8 mouse cellular contexts compared by ENCODE assay signal in the genomic region with DNA sequence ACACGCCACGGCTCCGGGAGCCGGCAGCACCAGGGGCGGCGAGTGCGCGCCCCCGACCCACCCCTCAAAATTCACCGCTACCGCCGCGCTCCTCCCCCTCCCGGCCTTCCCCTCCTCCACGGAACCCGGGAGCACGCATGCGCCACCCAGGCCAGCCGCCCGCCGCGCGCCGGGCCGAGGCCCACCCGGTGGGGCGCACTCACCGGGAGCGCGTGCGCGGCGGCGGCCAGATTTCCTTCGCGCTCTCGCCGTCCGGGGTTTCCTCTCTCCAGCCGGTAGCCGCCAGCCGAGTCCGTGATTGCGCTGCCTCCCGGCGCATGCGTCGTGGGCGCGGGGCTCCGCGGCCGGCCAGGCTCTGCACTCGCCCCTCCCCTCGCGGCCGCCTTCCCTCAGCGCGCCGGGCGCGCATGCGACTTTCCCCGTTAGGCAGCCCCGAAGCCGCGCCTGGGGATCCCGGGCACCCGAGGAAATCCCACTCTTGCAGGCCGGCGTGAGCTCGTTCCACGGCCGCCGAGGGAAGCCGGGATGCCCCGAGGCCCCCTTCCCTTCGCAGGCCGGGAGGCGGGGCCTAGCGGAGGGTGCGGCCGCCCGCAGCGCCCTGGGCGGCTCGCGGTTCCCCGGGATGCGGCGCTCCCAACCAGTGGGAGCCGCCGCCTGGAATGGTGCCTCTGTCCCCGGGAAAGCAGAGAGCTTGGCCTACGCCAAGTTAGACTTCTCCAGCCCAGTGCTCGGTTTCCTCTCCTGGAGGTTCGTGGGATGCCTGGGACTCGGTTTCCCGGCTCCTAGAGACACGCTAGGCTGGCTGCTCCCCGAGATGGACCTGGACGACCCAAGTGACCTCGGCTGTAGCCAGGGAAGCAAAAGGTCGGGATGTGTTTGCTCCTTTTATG. TPM values are rescaled to one million over a fixed set of nuclear protein-coding genes. Genes with fewer than 3 reads are reported as not detected.
DNase-seq lines count a peak whose midpoint lies in the region; ATAC-seq and TF ChIP-seq lines count a peak whose summit lies in the region.

Clock (minus strand) TSS at position 341 of the 890 bp plus-strand sequence.

- peak within 1 kb of the TSS; percentile 85 for H3K4me2 ChIP-seq in limb, embryonic 12.5 days
- peak within 1 kb of the TSS; percentile 84 for H3K4me2 ChIP-seq in midbrain, embryonic 14.5 days (ENCODE audit: low read length)

- no peaks in the 10 kb centered on the region for H3K9me3 ChIP-seq in erythroblast, embryonic 14.5 days (ENCODE audit: control insufficient read depth, low read length)
- no peaks in the 10 kb centered on the region for H3K9me3 ChIP-seq in embryonic facial prominence, embryonic 10.5 days
- H3K9me3 ChIP-seq in limb, embryonic 12.5 days, result no peaks in the 10 kb centered on the region
- H3K9me3 ChIP-seq in midbrain, embryonic 14.5 days (ENCODE audit: control insufficient read depth, low read length), result no peaks in the 10 kb centered on the region

- no peak for TF ChIP-seq CTCF in kidney, adult 2 months (conservative IDR thresholded peaks at IDR 0.05; ENCODE audit: insufficient read depth, insufficient read length, low read depth, low read length)

- no peak for TF ChIP-seq POLR2A in kidney, adult 2 months (IDR thresholded peaks at IDR 0.05; ENCODE audit: low read depth, low read length)

- peak within 1 kb of the TSS; percentile 86 for H3K4me3 ChIP-seq in erythroblast, embryonic 14.5 days (replicated peaks)
- peak within 1 kb of the TSS; percentile 99 for H3K4me3 ChIP-seq in embryonic facial prominence, embryonic 10.5 days
- H3K4me3 ChIP-seq in kidney, adult 2 months (ENCODE audit: insufficient read depth, low read depth, low read length), result peak within 1 kb of the TSS; percentile 89
- H3K4me3 ChIP-seq in limb, embryonic 12.5 days (replicated peaks), result peak within 1 kb of the TSS; percentile 96
- peak within 1 kb of the TSS; percentile 96 for H3K4me3 ChIP-seq in midbrain, embryonic 14.5 days (replicated peaks; ENCODE audit: low read depth, low read length)

- WGBS in embryonic facial prominence, embryonic 10.5 days, result under 1% methylated on average over 104 of the region's 104 CpGs
- 1% methylated on average over 101 of the region's 104 CpGs for WGBS in kidney, adult 2 months
- under 1% methylated on average over 80 of the region's 104 CpGs for WGBS in limb, embryonic 12.5 days
- WGBS in midbrain, embryonic 14.5 days, result under 1% methylated on average over 92 of the region's 104 CpGs

- peaks cover 30% of the 10 kb centered on the region for H3K27me3 ChIP-seq in erythroblast, embryonic 14.5 days (ENCODE audit: control insufficient read depth)
- H3K27me3 ChIP-seq in embryonic facial prominence, embryonic 10.5 days (replicated peaks; ENCODE audit: low read depth, poor library complexity, severe bottlenecking), result no peaks in the 10 kb centered on the region
- no peaks in the 10 kb centered on the region for H3K27me3 ChIP-seq in kidney, adult 2 months (replicated peaks; ENCODE audit: control insufficient read depth, insufficient read depth, low read length)
- H3K27me3 ChIP-seq in limb, embryonic 12.5 days, result no peaks in the 10 kb centered on the region
- no peaks in the 10 kb centered on the region for H3K27me3 ChIP-seq in midbrain, embryonic 14.5 days (ENCODE audit: control insufficient read depth, insufficient read depth, low read length)

- ATAC-seq in erythroblast, adult 5-6 weeks (replicated peaks; ENCODE audit: low FRiP score, poor library complexity, severe bottlenecking), result no peak
- ATAC-seq in limb, embryonic 12.5 days (ENCODE audit: insufficient number of reproducible peaks, insufficient read depth, low FRiP score, low TSS enrichment, low read depth), result peak; percentile 80
- ATAC-seq in midbrain, embryonic 14.5 days (ENCODE audit: low FRiP score, low TSS enrichment), result peak; percentile 90

- H3K27ac ChIP-seq in embryonic facial prominence, embryonic 10.5 days (replicated peaks), result peak within 1 kb of the TSS; percentile 98
- H3K27ac ChIP-seq in kidney, adult 2 months (ENCODE audit: insufficient read depth, low read depth, low read length), result peak within 1 kb of the TSS; percentile 89
- H3K27ac ChIP-seq in limb, embryonic 12.5 days, result peak within 1 kb of the TSS; percentile 97
- peak within 1 kb of the TSS; percentile 97 for H3K27ac ChIP-seq in midbrain, embryonic 14.5 days (replicated peaks; ENCODE audit: low read depth, low read length)

- DNase-seq in embryonic facial prominence, embryonic 10.5 days (ENCODE audit: low spot score), result peak; percentile 92
- peak; percentile 92 to 94 for DNase-seq in heart, adult 18-20 months
- peak; percentile 93 for DNase-seq in kidney, adult 2 months
- DNase-seq in midbrain, embryonic 14.5 days, result peak; percentile 96
- peak; percentile 72 for DNase-seq in spleen, adult 12 weeks (ENCODE audit: low spot score)

- no peaks in the 10 kb centered on the region for H3K36me3 ChIP-seq in erythroblast, embryonic 14.5 days (ENCODE audit: control insufficient read depth)
- H3K36me3 ChIP-seq in embryonic facial prominence, embryonic 10.5 days (replicated peaks), result no peaks in the 10 kb centered on the region
- no peaks in the 10 kb centered on the region for H3K36me3 ChIP-seq in kidney, adult 2 months (ENCODE audit: control insufficient read depth, insufficient read depth, low read length)
- no peaks in the 10 kb centered on the region for H3K36me3 ChIP-seq in limb, embryonic 12.5 days
- peaks cover 3% of the 10 kb centered on the region; the same call in 1 of the 2 replicates for H3K36me3 ChIP-seq in midbrain, embryonic 14.5 days (ENCODE audit: control insufficient read depth, insufficient read depth, low read length)

- peaks cover 23% of the 10 kb centered on the region for H3K4me1 ChIP-seq in erythroblast, embryonic 14.5 days (ENCODE audit: control insufficient read depth)
- peaks cover 19% of the 10 kb centered on the region for H3K4me1 ChIP-seq in embryonic facial prominence, embryonic 10.5 days
- peaks cover 4% of the 10 kb centered on the region; the same call in 1 of the 2 replicates for H3K4me1 ChIP-seq in kidney, adult 2 months (ENCODE audit: control insufficient read depth, insufficient read depth, low read length)
- H3K4me1 ChIP-seq in limb, embryonic 12.5 days (replicated peaks), result peaks cover 15% of the 10 kb centered on the region
- peaks cover 25% of the 10 kb centered on the region for H3K4me1 ChIP-seq in midbrain, embryonic 14.5 days (ENCODE audit: control insufficient read depth, insufficient read depth, low read length)

- peak within 1 kb of the TSS; percentile 91 for H3K9ac ChIP-seq in limb, embryonic 12.5 days (replicated peaks)
- H3K9ac ChIP-seq in midbrain, embryonic 14.5 days (replicated peaks; ENCODE audit: low read length), result peak within 1 kb of the TSS; percentile 92

RNA-seq across cellular contexts. Expression of gene Clock, which starts in this region (rescaled TPM):
- 0.01 and 0.04 TPM in 2 replicates for polyA plus RNA-seq in erythroblast, embryonic 14.5 days (2012)
- 0.58 and 3.3 TPM in 2 replicates for total RNA-seq in erythroblast, adult 5-6 weeks (2015; ENCODE audit: low replicate concordance)
- 0.70 and 1.6 TPM in 2 replicates for total RNA-seq in erythroblast, adult 5-6 weeks (2017; ENCODE audit: low replicate concordance)
- polyA plus RNA-seq in embryonic facial prominence, embryonic 10.5 days (2016; fragmentation: Nextera tagmentation; extraction: Ambion mirVana), result 10.5 and 11.5 TPM in 2 replicates
- total RNA-seq in heart, adult 18-20 months (2021), result 10 to 100 TPM; 29.1 to 33.9 TPM
- 13.9 and 14.4 TPM in 2 replicates for polyA plus RNA-seq in kidney, adult 2 months (2012; rRNA removed)
- polyA plus RNA-seq in limb, embryonic 12.5 days (2016; fragmentation: Nextera tagmentation; extraction: Ambion mirVana), result 14.7 and 15.9 TPM in 2 replicates
- 18.7 and 19.2 TPM in 2 replicates for polyA plus RNA-seq in midbrain, embryonic 14.5 days (2014; fragmentation: Nextera tagmentation; extraction: Ambion mirVana)

Comparison
In these comparisons a context has a peak if more than half of its experiments do, and no peak if none do; other contexts are left out.
1. RNA of gene Clock (total RNA-seq): 29.1 to 33.9 TPM in heart, adult 18-20 months; 0.58 to 3.3 TPM in erythroblast, adult 5-6 weeks; every median in the first group is over 4 times any median in the second.
2. RNA of gene Clock (polyA plus RNA-seq): 18.7 to 19.2 TPM in midbrain, embryonic 14.5 days, 14.7 to 15.9 TPM in limb, embryonic 12.5 days, 13.9 to 14.4 TPM in kidney, adult 2 months and 10.5 to 11.5 TPM in embryonic facial prominence, embryonic 10.5 days; 0.01 to 0.04 TPM in erythroblast, embryonic 14.5 days; every median in the first group is over 10 times any median in the second.
3. Peak in every context shown above with its lines, with median percentiles within 50 percentile points of each other: H3K4me3 ChIP-seq, DNase-seq and H3K27ac ChIP-seq.